Mouse (Mus musculus) neural tube, embryonic 12.5 days (tissue): ENCODE measurements around the gene Aim2. TPM values are rescaled to one million over a fixed set of nuclear protein-coding genes. Genes with fewer than 3 reads are reported as not detected.
A peak's percentile ranks its signal among the peaks of the same experiment; 100 is the strongest.

ENCODE experiments used
- ATAC-seq: fragments of 200-750 bp; cut with Nextera tagmentation; 2 replicates; pipeline ENCODE4 v1.8.0; 2017; ENCODE audit warnings: low read depth, mild to moderate bottlenecking, moderate TSS enrichment, moderate library complexity; ENCODE audit not compliant: low FRiP score
- H3K27ac ChIP-seq: fragments of 300-500 bp; sonication (generic); 2 replicates; pipeline ENCODE4 v1.5.1; 2016
- H3K27me3 ChIP-seq: fragments of 300-500 bp; sonication (generic); replicated peaks from 2 replicates; pipeline ENCODE4 v1.6.1; 2016; ENCODE audit warnings: mild to moderate bottlenecking
- H3K36me3 ChIP-seq: fragments of 300-500 bp; sonication (generic); 2 replicates; pipeline ENCODE4 v1.6.1; 2016; ENCODE audit warnings: mild to moderate bottlenecking
- H3K4me1 ChIP-seq: fragments of 300-500 bp; sonication (generic); 2 replicates; pipeline ENCODE4 v1.6.1; 2016
- H3K4me2 ChIP-seq: fragments of 300-500 bp; sonication (generic); replicated peaks from 2 replicates; pipeline ENCODE4 v1.6.1; 2016; ENCODE audit warnings: mild to moderate bottlenecking
- H3K4me3 ChIP-seq: fragments of 300-500 bp; sonication (generic); 2 replicates; pipeline ENCODE4 v1.5.1; 2016
- H3K9ac ChIP-seq: fragments of 300-500 bp; sonication (generic); 2 replicates; pipeline ENCODE4 v1.6.1; 2016; ENCODE audit warnings: mild to moderate bottlenecking
- H3K9me3 ChIP-seq: fragments of 300-500 bp; sonication (generic); 2 replicates; pipeline ENCODE4 v1.6.1; 2016; ENCODE audit warnings: mild to moderate bottlenecking
- WGBS: fragments of 180-500 bp; shearing (Covaris S2); methylation state at CpG from one replicate; pipeline ENCODE4 v1.1.7; 2016; 5-methylcytosine and 5-hydroxymethylcytosine counted together
- polyA plus RNA-seq: library from polyadenylated mRNA; unstranded; fragments of >200 nt; fragmentation: Nextera tagmentation; extraction: Ambion mirVana; gene quantifications from 2 replicates; pipeline ENCODE4 v1.2.1, GENCODE M21; 2016

Aim2 gene
- polyA plus RNA-seq, 1 experiment from 2014 or later: 3.8 TPM

DNA sequence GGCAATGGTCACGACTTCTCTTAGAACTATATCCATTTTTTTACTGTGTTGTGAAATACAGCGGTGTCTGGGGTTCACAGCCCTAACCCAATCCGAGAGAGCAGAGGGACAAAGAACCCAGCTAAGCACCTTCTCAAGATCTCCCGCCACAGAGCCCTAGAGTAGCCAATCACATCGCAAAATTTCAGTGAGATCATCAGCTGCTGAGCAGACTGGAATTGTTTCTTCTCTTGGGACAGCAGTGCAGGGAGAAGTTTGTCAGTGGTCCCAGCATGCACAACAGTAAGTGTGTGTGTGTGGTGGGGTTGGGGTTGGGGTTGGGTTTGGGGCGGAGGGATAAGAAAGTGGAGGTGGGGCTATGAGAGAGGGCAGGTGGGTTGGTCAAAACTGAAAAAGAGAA lies 733 bp upstream of the Aim2 start:
- Histone ChIP-seq H3K27me3 (no peaks in the 10 kb centered on the region), H3K9ac (peak overlapping the region; percentile 41), H3K4me2 (peak overlapping the region; percentile 56), H3K27ac (no peak overlapping the region), H3K36me3 (peaks cover 13% of the 10 kb centered on the region), H3K4me3 (peak overlapping the region; percentile 32), H3K9me3 (no peaks in the 10 kb centered on the region), H3K4me1 (peaks cover 20% of the 10 kb centered on the region)
- WGBS: 2% methylated on average over 6 of the region's 6 CpGs
- ATAC-seq: peak; percentile 93

DNA sequence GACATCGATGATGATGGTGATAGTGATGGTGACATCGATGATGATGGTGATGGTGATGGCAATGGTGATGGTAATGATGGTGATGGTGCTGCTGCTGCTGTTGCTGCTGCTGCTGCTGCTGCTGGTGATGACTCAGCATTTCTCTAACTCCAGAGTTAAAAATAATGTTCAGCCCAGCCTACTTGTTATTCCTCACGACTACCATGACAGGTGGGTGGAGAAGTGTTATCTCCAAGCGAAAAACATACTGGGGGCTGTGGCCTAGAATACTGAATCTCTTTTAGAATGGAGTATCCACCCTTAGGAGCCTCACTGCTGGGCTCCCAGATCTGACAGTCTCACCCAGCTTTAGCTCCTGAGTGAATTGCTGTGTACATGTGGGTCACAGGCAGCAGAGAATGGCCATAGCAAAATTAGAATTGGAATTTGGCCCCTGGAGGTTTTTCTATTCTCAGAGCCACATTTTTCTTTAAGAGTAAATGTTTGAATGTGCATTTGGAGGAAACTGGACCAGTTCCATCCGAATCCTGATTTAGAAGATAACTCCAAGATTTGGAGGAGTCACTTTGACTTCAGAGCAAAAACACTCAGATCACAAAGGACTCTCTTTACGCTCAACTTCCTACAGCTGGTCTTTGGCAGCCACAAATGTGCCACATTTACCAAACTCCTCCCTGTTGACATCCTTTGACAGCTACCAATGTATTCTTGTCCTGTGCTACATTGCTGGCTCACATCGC lies 4.6 kb downstream of the Aim2 start:
- Histone ChIP-seq H3K9ac (no peak overlapping the region), H3K4me3 (no peak overlapping the region), H3K36me3 (peaks cover 10% of the 10 kb centered on the region), H3K4me2 (no peak overlapping the region), H3K4me1 (peaks cover 18% of the 10 kb centered on the region), H3K27ac (no peak overlapping the region), H3K27me3 (no peaks in the 10 kb centered on the region), H3K9me3 (no peaks in the 10 kb centered on the region)
- WGBS: 83% methylated on average over 7 of the region's 7 CpGs
- ATAC-seq: no peak

DNA sequence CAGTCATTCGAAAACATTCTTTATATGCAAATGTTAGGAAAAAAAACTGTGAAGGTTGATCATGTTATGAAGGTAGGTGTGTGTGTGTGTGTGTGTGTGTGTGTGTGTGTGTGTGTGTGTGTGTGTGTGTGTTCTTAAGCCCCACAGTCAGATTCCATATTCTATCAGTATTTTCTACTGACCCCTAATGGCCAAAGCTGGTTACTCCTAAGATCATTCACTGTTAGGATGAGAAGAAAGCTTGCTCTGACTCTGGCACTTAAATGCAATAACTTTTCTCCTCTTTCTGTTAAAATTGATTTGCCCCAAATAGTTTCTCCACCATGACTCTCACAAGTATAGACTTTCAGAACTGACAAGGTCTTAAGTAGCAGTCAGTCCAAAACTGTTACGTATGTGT lies 6.0 kb downstream of the Aim2 start:
- Histone ChIP-seq H3K27me3 (no peaks in the 10 kb centered on the region), H3K9ac (no peak overlapping the region), H3K4me3 (no peak overlapping the region), H3K4me1 (peaks cover 7% of the 10 kb centered on the region), H3K36me3 (peaks cover 10% of the 10 kb centered on the region), H3K4me2 (no peak overlapping the region), H3K27ac (no peak overlapping the region), H3K9me3 (no peaks in the 10 kb centered on the region)
- WGBS: 85% methylated on average over 2 of the region's 2 CpGs
- ATAC-seq: no peak

DNA sequence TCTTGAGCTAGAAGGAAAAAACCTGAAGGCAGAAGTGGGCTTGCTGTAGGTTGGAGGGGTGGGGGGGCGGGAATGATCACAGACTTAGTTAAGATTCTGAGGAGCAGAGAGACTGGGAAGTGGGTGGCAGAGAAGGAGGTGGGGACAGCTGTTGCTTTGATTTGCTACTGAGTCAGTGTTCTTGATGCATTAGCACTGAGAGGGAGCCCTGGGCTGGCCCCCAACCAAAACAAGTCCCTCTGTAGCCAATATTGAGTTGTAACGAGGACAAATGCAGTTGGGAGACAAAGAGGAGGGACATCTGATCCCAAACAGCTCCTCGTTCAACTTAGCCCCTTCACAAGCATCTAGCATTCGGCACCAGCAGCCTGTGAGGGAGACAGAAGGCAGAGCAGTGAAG lies 7.1 kb downstream of the Aim2 start:
- Histone ChIP-seq H3K4me3 (no peak overlapping the region), H3K36me3 (peaks cover 10% of the 10 kb centered on the region), H3K4me1 (peaks cover 7% of the 10 kb centered on the region), H3K27me3 (no peaks in the 10 kb centered on the region), H3K9ac (no peak overlapping the region), H3K27ac (no peak overlapping the region), H3K4me2 (no peak overlapping the region), H3K9me3 (no peaks in the 10 kb centered on the region)
- WGBS: 47% methylated on average over 4 of the region's 4 CpGs
- no peak for ATAC-seq

DNA sequence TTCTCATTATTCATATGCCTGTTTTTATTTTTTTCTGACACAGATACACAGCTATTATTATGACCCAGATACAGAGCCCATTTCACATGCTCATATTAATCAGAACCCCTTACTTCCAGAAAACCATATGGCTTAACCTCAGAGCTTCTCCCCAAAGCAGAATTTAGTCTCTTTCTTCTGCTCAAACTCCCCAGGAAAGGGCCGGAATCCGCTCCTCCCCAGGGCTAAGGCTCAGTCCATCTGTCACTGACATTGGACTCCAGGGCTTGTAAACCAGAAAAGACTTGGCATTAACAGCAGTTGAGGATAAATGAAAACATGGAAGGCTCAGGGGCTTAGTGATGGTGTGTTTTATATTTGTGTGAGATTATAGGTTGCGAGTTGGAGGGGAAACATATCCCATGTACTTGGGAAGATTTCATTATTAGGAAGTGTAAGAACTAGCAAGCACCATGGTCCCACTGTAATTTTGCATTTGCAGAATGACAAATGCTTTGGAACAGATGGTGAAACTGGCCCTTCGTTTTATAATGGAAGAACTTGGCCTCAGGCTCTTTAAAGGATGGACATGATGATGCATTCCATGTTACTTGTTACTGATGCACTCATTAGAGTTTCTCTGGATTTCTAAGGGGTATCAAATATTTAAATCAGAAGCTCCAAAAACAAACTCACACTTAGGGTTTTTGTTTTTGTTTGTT lies 9.1 kb downstream of the Aim2 start:
- Histone ChIP-seq H3K27me3 (no peaks in the 10 kb centered on the region), H3K4me2 (no peak overlapping the region), H3K27ac (no peak overlapping the region), H3K9me3 (no peaks in the 10 kb centered on the region), H3K9ac (no peak overlapping the region), H3K4me1 (peaks cover 5% of the 10 kb centered on the region), H3K36me3 (peaks cover 8% of the 10 kb centered on the region; the same call in 1 of the 2 replicates), H3K4me3 (no peak overlapping the region)
- ATAC-seq: no peak
- WGBS: 66% methylated on average over 4 of the region's 4 CpGs

DNA sequence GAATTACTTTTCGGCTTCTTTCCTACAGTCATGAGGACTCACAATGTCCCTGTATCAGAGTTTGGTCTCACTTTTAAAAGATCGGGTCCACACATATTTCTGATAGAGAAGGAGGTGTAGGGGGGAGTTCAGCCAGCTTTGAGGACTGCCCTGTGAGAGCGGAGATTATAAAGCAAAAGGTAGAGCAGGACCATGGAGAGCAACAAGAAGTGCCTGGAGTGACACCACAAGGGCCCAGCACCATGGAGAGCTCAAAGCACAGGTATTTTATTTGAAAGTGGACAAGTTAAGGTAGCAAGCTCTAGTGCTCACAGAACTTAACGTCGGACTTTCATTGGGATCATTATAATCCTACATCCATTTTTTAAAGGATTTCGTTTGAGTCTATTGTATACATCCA lies 11.0 kb downstream of the Aim2 start:
- Histone ChIP-seq H3K9ac (no peak overlapping the region), H3K9me3 (no peaks in the 10 kb centered on the region), H3K4me1 (peaks cover 20% of the 10 kb centered on the region), H3K27ac (no peak overlapping the region), H3K36me3 (peaks cover 8% of the 10 kb centered on the region; the same call in 1 of the 2 replicates), H3K4me3 (no peak overlapping the region), H3K4me2 (no peak overlapping the region), H3K27me3 (no peaks in the 10 kb centered on the region)
- ATAC-seq: no peak
- 43% methylated on average over 6 of the region's 6 CpGs for WGBS

DNA sequence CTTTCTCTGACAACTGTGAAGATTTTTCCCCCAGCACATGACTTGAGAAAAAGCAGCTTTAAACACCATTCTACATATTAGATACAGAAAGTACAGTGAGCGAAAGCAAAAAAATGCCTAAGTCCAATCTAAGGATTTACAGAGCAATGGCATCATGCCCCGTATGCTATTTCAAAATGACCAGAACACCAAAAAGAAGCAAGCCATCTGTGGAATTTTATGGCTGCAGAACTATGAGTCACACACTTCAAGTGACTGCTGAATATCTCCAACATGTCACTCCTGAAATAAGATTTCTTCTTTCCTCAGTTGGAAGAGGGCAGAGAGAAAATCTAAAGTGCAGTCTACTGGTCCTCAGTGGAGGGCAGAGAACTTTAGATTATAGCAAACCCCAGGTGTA lies 12.8 kb downstream of the Aim2 start:
- Histone ChIP-seq H3K27me3 (no peaks in the 10 kb centered on the region), H3K36me3 (no peaks in the 10 kb centered on the region), H3K27ac (no peak overlapping the region), H3K4me1 (peaks cover 26% of the 10 kb centered on the region), H3K9ac (no peak overlapping the region), H3K4me2 (no peak overlapping the region), H3K4me3 (no peak overlapping the region), H3K9me3 (no peaks in the 10 kb centered on the region)
- WGBS: 94% methylated on average over 2 of the region's 2 CpGs
- no peak for ATAC-seq

DNA sequence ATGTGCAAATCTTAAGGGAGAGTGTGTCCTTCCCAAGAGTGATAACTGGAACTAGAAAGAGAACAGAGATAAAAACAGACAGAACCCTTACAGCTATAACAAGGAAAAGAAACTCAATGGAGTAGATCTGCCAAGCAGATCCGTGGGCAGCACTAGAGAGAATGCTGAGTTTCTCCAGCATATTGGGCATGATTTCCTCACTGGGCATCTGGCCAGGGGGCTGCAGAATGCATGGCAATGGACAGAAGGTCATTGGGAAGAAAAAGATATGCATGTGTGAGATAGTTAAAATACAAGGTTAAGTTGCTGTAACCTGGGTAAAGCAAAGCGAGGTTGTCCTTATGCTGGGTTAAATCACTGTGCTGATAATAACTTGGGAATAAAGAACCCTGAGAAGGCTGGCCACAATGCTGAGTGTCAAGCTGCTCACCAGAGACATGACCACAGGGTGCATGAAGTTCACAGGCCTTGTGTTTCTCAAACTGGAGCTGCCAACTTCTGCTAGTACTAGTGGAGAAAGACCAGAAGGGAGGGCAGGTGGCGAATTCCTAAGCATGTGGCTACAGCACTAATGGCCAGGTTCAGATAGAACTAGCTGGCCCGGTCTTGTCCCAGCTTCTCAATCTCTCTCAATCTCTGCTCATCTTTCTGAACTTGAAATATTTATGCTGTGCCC lies 13.6 kb downstream of the Aim2 start:
- H3K27me3 ChIP-seq: no peaks in the 10 kb centered on the region
- WGBS: 83% methylated on average over 4 of the region's 4 CpGs
- ATAC-seq: no peak
- no peaks in the 10 kb centered on the region for H3K9me3 ChIP-seq
- no peak overlapping the region for H3K9ac ChIP-seq
- H3K4me3 ChIP-seq: no peak overlapping the region
- no peak overlapping the region for H3K27ac ChIP-seq
- peaks cover 26% of the 10 kb centered on the region for H3K4me1 ChIP-seq
- H3K4me2 ChIP-seq: no peak overlapping the region
- no peaks in the 10 kb centered on the region for H3K36me3 ChIP-seq

DNA sequence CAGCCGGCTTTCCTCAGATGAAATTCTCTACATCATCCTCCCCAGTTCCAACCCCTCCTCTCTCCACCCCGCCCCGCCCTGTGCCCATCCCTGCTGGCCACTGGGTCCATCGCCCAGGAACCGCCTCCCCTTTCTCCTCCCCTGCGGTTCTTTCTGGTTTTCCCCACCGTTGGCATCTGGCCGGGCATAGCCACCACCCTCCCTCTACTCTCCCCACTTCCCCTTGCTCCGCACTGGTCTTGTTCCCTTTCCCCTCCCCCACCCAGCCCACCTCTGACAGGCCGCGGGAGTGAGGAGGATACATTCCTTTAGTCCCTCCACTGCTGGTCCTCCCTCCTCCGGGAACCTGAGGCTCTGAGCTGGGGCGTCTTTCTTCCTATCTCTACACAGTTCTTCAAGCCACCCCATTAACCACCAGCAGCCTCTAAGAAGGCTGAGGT lies 15.3 kb downstream of the Aim2 start:
- peak overlapping the region; percentile 70 for H3K4me3 ChIP-seq
- H3K4me2 ChIP-seq: peak overlapping the region; percentile 83
- H3K27me3 ChIP-seq: no peaks in the 10 kb centered on the region
- no peaks in the 10 kb centered on the region for H3K36me3 ChIP-seq
- peak; percentile 34 for ATAC-seq
- WGBS: 3% methylated on average over 11 of the region's 13 CpGs
- H3K9me3 ChIP-seq: no peaks in the 10 kb centered on the region
- H3K4me1 ChIP-seq: peaks cover 26% of the 10 kb centered on the region
- no peak overlapping the region for H3K27ac ChIP-seq
- H3K9ac ChIP-seq: peak overlapping the region; percentile 91

DNA sequence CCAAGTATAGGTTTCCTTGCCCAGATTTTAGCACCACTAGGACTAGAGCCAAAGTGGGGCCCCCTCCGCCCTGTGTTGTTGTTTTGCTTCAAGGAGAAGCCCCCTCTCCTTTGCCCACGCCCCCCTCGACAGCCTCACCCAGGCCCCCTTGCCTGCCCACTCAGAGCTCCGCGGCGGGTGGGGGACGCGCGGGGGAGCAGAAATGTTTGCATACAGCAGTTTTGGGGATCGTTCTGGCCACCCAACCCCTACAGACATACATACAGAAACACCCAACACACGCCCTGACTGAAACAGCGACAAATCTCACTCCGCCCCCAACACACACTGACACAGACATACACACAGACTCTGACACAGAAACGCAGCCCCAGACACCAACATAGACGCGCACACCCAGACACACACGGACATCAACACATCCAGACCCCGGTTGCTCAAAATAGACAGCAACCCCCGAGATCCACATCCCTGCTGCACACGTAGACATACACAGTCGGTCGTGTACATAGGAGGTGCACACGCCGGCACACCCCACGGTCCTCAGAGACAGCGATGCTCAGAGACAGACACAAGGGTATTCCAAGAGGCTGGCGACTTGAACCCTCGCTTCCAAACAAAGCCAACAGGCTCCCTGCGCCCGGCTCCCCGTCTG lies 16.1 kb downstream of the Aim2 start:
- Histone ChIP-seq H3K36me3 (no peaks in the 10 kb centered on the region), H3K4me3 (peak overlapping the region; percentile 70), H3K4me2 (peak overlapping the region; percentile 83), H3K9ac (peak overlapping the region; percentile 91), H3K9me3 (no peaks in the 10 kb centered on the region), H3K4me1 (peaks cover 26% of the 10 kb centered on the region), H3K27me3 (no peaks in the 10 kb centered on the region), H3K27ac (peak overlapping the region; percentile 72)
- whole genome bisulfite sequencing: under 1% methylated on average over 31 of the region's 31 CpGs
- ATAC-seq: peak; percentile 77

DNA sequence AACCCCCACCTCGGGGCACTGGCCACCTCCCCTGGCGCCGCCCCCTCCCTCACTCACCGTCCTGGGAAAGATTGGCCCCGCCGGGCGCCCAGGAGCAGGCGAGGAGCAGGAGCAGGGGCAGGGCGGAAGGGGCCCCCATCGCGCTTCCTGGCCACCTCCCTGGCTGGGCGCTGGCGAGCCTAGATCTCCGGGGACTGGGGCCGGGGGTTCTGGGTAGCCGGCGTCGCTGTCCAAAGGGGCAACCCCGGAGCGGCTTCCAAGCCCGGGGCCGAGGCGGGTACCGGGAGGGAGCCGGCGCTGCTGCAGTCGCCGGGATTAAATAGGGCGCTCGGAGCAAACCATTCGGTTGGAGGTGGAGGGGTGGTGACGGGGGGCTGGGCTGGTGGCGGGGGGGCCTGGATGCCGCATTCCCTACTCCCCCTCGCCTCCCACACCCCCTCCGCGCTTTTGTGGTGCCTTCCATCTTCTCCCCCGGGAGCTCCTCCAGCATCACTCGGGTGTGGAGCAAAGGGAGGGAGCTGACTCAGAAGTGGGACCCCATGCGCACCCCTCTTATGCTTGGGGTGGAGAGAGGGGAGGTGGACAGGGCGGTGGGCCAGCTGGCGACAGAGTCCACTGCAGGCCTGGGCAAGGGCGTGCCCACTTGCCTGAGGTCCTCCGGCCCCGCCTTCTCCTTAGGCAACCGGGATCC lies 16.8 kb downstream of the Aim2 start, which contains the start of gene Cadm3:
TSS of gene Cadm3 (minus strand) at position 340 of the 691 bp plus-strand sequence.
- Histone ChIP-seq H3K9me3 (no peaks in the 10 kb centered on the region), H3K9ac (peak within 1 kb of the TSS; percentile 91), H3K4me1 (peaks cover 26% of the 10 kb centered on the region), H3K4me3 (peak within 1 kb of the TSS; percentile 70), H3K4me2 (peak within 1 kb of the TSS; percentile 83), H3K36me3 (no peaks in the 10 kb centered on the region), H3K27me3 (no peaks in the 10 kb centered on the region), H3K27ac (peak within 1 kb of the TSS; percentile 72)
- WGBS: under 1% methylated on average over 45 of the region's 46 CpGs
- peak; percentile 91 for ATAC-seq
